13 mouse cellular contexts compared by ENCODE assay signal in the genomic region with DNA sequence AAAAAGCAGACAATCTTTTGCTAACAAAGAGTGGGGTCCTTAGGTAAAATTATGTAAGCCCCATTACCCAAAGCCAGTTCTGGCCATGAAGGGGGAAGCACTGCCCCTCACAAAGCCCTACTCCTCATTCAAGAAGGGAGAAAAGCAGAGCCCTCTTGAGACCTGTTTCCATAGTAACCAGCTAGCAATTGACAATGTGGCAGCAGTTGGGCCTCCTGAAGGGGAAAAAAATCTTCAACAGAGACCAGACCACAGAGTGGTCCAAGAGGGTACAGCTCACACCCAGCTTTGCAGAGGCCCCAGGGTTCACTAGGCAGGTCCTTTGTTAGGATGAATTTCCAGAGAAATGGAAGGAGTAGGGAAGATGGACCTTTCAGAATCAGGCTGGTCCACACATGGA.
A peak's percentile ranks its signal among the peaks of the same experiment; 100 is the strongest.
DNase-seq lines count a peak whose midpoint lies in the region; ATAC-seq and TF ChIP-seq lines count a peak whose summit lies in the region.
"Had no signal": no experiment of that assay in that cellular context is flagged by ENCODE, and none has a peak within 500 bp of the region (broad histone marks: within the 10 kb centered on the region; RNA-seq: fewer than 3 reads in every experiment).

No protein-coding gene starts in this region.

- H3K9ac ChIP-seq in embryonic facial prominence, embryonic 11.5 days (replicated peaks; ENCODE audit: low read length): no peak overlapping the region
- H3K9ac ChIP-seq in hindbrain, embryonic 14.5 days: no peak overlapping the region
- H3K9ac ChIP-seq in midbrain, postnatal 0 days (replicated peaks; ENCODE audit: low read length, poor library complexity, severe bottlenecking): no peak overlapping the region
- H3K9ac ChIP-seq in liver, embryonic 11.5 days (ENCODE audit: low read depth, low read length): no peak overlapping the region
- H3K9ac ChIP-seq: heart, embryonic 15.5 days; liver, embryonic 13.5 days; stomach, embryonic 15.5 days had no signal

- H3K4me3 ChIP-seq in embryonic facial prominence, embryonic 11.5 days (ENCODE audit: low read depth, low read length): no peak overlapping the region
- H3K4me3 ChIP-seq in hindbrain, embryonic 14.5 days (replicated peaks; ENCODE audit: low read length): no peak overlapping the region
- H3K4me3 ChIP-seq in midbrain, postnatal 0 days (ENCODE audit: low read depth, low read length): no peak overlapping the region
- no peak overlapping the region for H3K4me3 ChIP-seq in liver, embryonic 11.5 days (ENCODE audit: low read depth, low read length)
- H3K4me3 ChIP-seq: heart, embryonic 15.5 days; liver, embryonic 13.5 days; megakaryocyte, embryonic 14.5 days; stomach, embryonic 15.5 days had no signal

- H3K4me2 ChIP-seq in embryonic facial prominence, embryonic 11.5 days (ENCODE audit: low read depth, low read length): no peak overlapping the region
- no peak overlapping the region for H3K4me2 ChIP-seq in hindbrain, embryonic 14.5 days (replicated peaks)
- H3K4me2 ChIP-seq in midbrain, postnatal 0 days (ENCODE audit: low read depth, low read length, poor library complexity, severe bottlenecking): no peak overlapping the region
- no peak overlapping the region for H3K4me2 ChIP-seq in liver, embryonic 11.5 days
- H3K4me2 ChIP-seq: heart, embryonic 15.5 days; liver, embryonic 13.5 days; stomach, embryonic 15.5 days had no signal

- peak; percentile 96 for DNase-seq in brain, embryonic 14.5 days (ENCODE audit: low read depth)
- DNase-seq in embryonic facial prominence, embryonic 11.5 days (ENCODE audit: low spot score): peak; percentile 76
- peak; percentile 80 for DNase-seq in hindbrain, embryonic 14.5 days (ENCODE audit: low spot score)
- DNase-seq in midbrain, postnatal 0 days (ENCODE audit: low spot score): peak; percentile 94
- DNase-seq in liver, embryonic 11.5 days (ENCODE audit: low spot score): no peak
- DNase-seq in frontal cortex, adult 2 months (ENCODE audit: extremely low spot score in 1 of 2, low spot score in 1 of 2): no peak
- DNase-seq: kidney, adult 11 months; liver, embryonic 13.5 days had no signal

- no peaks in the 10 kb centered on the region for H3K4me1 ChIP-seq in embryonic facial prominence, embryonic 11.5 days (ENCODE audit: control insufficient read depth, insufficient read depth, low read length)
- peaks cover 17% of the 10 kb centered on the region for H3K4me1 ChIP-seq in hindbrain, embryonic 14.5 days (replicated peaks; ENCODE audit: control insufficient read depth, insufficient read depth, low read length)
- peaks cover 15% of the 10 kb centered on the region for H3K4me1 ChIP-seq in midbrain, postnatal 0 days (ENCODE audit: insufficient read depth, low read length)
- no peaks in the 10 kb centered on the region for H3K4me1 ChIP-seq in liver, embryonic 11.5 days (replicated peaks; ENCODE audit: control insufficient read depth, insufficient read depth, low read length)
- H3K4me1 ChIP-seq: liver, embryonic 13.5 days; megakaryocyte, embryonic 14.5 days; stomach, embryonic 15.5 days had no signal

- H3K9me3 ChIP-seq in embryonic facial prominence, embryonic 11.5 days (replicated peaks; ENCODE audit: control insufficient read depth, low read length): no peaks in the 10 kb centered on the region
- no peaks in the 10 kb centered on the region for H3K9me3 ChIP-seq in hindbrain, embryonic 14.5 days (ENCODE audit: control insufficient read depth, low read length)
- H3K9me3 ChIP-seq in midbrain, postnatal 0 days (ENCODE audit: low read length): no peaks in the 10 kb centered on the region
- H3K9me3 ChIP-seq in liver, embryonic 11.5 days (ENCODE audit: control insufficient read depth, low read length): no peaks in the 10 kb centered on the region
- H3K9me3 ChIP-seq: heart, embryonic 15.5 days; liver, embryonic 13.5 days; stomach, embryonic 15.5 days had no signal

- H3K27me3 ChIP-seq in embryonic facial prominence, embryonic 11.5 days (ENCODE audit: control insufficient read depth, insufficient read depth, low read length): no peaks in the 10 kb centered on the region
- no peaks in the 10 kb centered on the region for H3K27me3 ChIP-seq in hindbrain, embryonic 14.5 days (ENCODE audit: control insufficient read depth, insufficient read depth, low read length)
- no peaks in the 10 kb centered on the region for H3K27me3 ChIP-seq in midbrain, postnatal 0 days (ENCODE audit: insufficient read depth, low read length)
- H3K27me3 ChIP-seq in liver, embryonic 11.5 days (replicated peaks; ENCODE audit: control insufficient read depth, insufficient read depth, low read length): no peaks in the 10 kb centered on the region
- H3K27me3 ChIP-seq: heart, embryonic 15.5 days; liver, embryonic 13.5 days; megakaryocyte, embryonic 14.5 days; stomach, embryonic 15.5 days had no signal

- no peak for TF ChIP-seq POLR2A in brain, embryonic 14.5 days (IDR thresholded peaks at IDR 0.05; ENCODE audit: borderline replicate concordance, extremely low read depth, insufficient read depth, insufficient read length, poor library complexity, severe bottlenecking)

- H3K27ac ChIP-seq in embryonic facial prominence, embryonic 11.5 days (replicated peaks; ENCODE audit: low read depth, low read length): no peak overlapping the region
- H3K27ac ChIP-seq in hindbrain, embryonic 14.5 days: peak overlapping the region; percentile 73
- peak overlapping the region; percentile 72 for H3K27ac ChIP-seq in midbrain, postnatal 0 days (ENCODE audit: low read depth, low read length)
- H3K27ac ChIP-seq in liver, embryonic 11.5 days (ENCODE audit: low read depth, low read length): no peak overlapping the region
- H3K27ac ChIP-seq: heart, embryonic 15.5 days; liver, embryonic 13.5 days; stomach, embryonic 15.5 days had no signal

- H3K36me3 ChIP-seq in embryonic facial prominence, embryonic 11.5 days (replicated peaks; ENCODE audit: control insufficient read depth, insufficient read depth, low read depth, low read length): no peaks in the 10 kb centered on the region
- no peaks in the 10 kb centered on the region for H3K36me3 ChIP-seq in hindbrain, embryonic 14.5 days (replicated peaks; ENCODE audit: control insufficient read depth, insufficient read depth)
- no peaks in the 10 kb centered on the region for H3K36me3 ChIP-seq in midbrain, postnatal 0 days (ENCODE audit: insufficient read depth, low read length)
- no peaks in the 10 kb centered on the region for H3K36me3 ChIP-seq in liver, embryonic 11.5 days (ENCODE audit: control insufficient read depth, insufficient read depth, low read length)
- H3K36me3 ChIP-seq: heart, embryonic 15.5 days; liver, embryonic 13.5 days; stomach, embryonic 15.5 days had no signal

- TF ChIP-seq CTCF in brain, embryonic 14.5 days (IDR thresholded peaks at IDR 0.05; ENCODE audit: borderline replicate concordance, extremely low read depth, insufficient read depth, insufficient read length): no peak
- no peak for TF ChIP-seq CTCF in midbrain, postnatal 0 days (IDR thresholded peaks at IDR 0.05)

- peak; percentile 87 for ATAC-seq in embryonic facial prominence, embryonic 11.5 days (replicated peaks; ENCODE audit: insufficient number of reproducible peaks, low FRiP score, low TSS enrichment, low read depth)
- peak; percentile 71; the same call in 1 of the 2 replicates for ATAC-seq in hindbrain, embryonic 14.5 days (ENCODE audit: low FRiP score)
- peak; percentile 71; the same call in 1 of the 2 replicates for ATAC-seq in midbrain, postnatal 0 days (ENCODE audit: low FRiP score)
- no peak for ATAC-seq in liver, embryonic 11.5 days (replicated peaks; ENCODE audit: low FRiP score)
- no peak for ATAC-seq in monocyte, adult 5-6 weeks (replicated peaks; ENCODE audit: insufficient number of reproducible peaks, low FRiP score, low TSS enrichment, poor library complexity, severe bottlenecking)
- ATAC-seq in inflammation-experienced regulatory T-cells, adult 6 months: no peak

Comparison
In these comparisons a context has a peak if more than half of its experiments do, and no peak if none do; other contexts are left out.
1. DNase-seq: peak in brain, embryonic 14.5 days (single experiment), embryonic facial prominence, embryonic 11.5 days (single experiment), hindbrain, embryonic 14.5 days (single experiment) and midbrain, postnatal 0 days (single experiment); none in liver, embryonic 11.5 days (single experiment) and frontal cortex, adult 2 months (0 of 2).
2. ATAC-seq: peak in embryonic facial prominence, embryonic 11.5 days (single experiment), hindbrain, embryonic 14.5 days (single experiment) and midbrain, postnatal 0 days (single experiment); none in liver, embryonic 11.5 days (single experiment), monocyte, adult 5-6 weeks (single experiment) and inflammation-experienced regulatory T-cells, adult 6 months (single experiment).
3. H3K27ac ChIP-seq: peak in hindbrain, embryonic 14.5 days (single experiment) and midbrain, postnatal 0 days (single experiment); none in embryonic facial prominence, embryonic 11.5 days (single experiment) and liver, embryonic 11.5 days (single experiment).